Comparison of ENCODE assay signal across 13 mouse cellular contexts in genomic region chr7:46448922-46449645, GRCm38 (mm10). TPM values are rescaled to one million over a fixed set of nuclear protein-coding genes. Genes with fewer than 3 reads are reported as not detected.
DNase-seq lines count a peak whose midpoint lies in the region; ATAC-seq and TF ChIP-seq lines count a peak whose summit lies in the region.
"Had no signal": no experiment of that assay in that cellular context is flagged by ENCODE, and none has a peak within 500 bp of the region (broad histone marks: within the 10 kb centered on the region; RNA-seq: fewer than 3 reads in every experiment).

No protein-coding gene starts in this region.

- no peak for TF ChIP-seq CTCF in hindbrain, postnatal 0 days (IDR thresholded peaks at IDR 0.05; ENCODE audit: low read depth)

- 49% methylated on average over 6 of the region's 6 CpGs for WGBS in neural tube, embryonic 13.5 days
- WGBS in hindbrain, postnatal 0 days, result 30% methylated on average over 6 of the region's 6 CpGs

- H3K9ac ChIP-seq in neural tube, embryonic 13.5 days, result no peak overlapping the region
- H3K9ac ChIP-seq in hindbrain, postnatal 0 days (replicated peaks; ENCODE audit: low read length), result no peak overlapping the region
- H3K9ac ChIP-seq: embryonic facial prominence, embryonic 13.5 days; limb, embryonic 15.5 days had no signal

- H3K36me3 ChIP-seq in neural tube, embryonic 13.5 days, result no peaks in the 10 kb centered on the region
- no peaks in the 10 kb centered on the region for H3K36me3 ChIP-seq in hindbrain, postnatal 0 days (ENCODE audit: insufficient read depth, low read length)
- H3K36me3 ChIP-seq: embryonic facial prominence, embryonic 13.5 days; limb, embryonic 15.5 days had no signal

- no peak overlapping the region for H3K4me2 ChIP-seq in neural tube, embryonic 13.5 days
- no peak overlapping the region for H3K4me2 ChIP-seq in hindbrain, postnatal 0 days (ENCODE audit: low read depth, low read length)
- H3K4me2 ChIP-seq: embryonic facial prominence, embryonic 13.5 days; limb, embryonic 15.5 days had no signal

- H3K4me3 ChIP-seq in neural tube, embryonic 13.5 days, result no peak overlapping the region
- no peak overlapping the region for H3K4me3 ChIP-seq in hindbrain, postnatal 0 days (ENCODE audit: low read length)
- H3K4me3 ChIP-seq: embryonic facial prominence, embryonic 13.5 days; limb, embryonic 15.5 days had no signal

- peak; percentile 40 for DNase-seq in embryo, embryonic 10 days (ENCODE audit: low spot score)
- DNase-seq in embryo, embryonic 9.5 days (ENCODE audit: extremely low spot score), result no peak
- DNase-seq in neural tube, embryonic 10.5 days (ENCODE audit: extremely low spot score, low spot score), result no peak
- peak; percentile 57 for DNase-seq in hindbrain, postnatal 0 days (ENCODE audit: low spot score)
- DNase-seq in urinary bladder, postnatal 25 days (ENCODE audit: low spot score), result no peak
- DNase-seq in spleen, postnatal 10 days (ENCODE audit: low spot score in 2 of 2), result no peak
- no peak for DNase-seq in cerebellum, adult 9-10 months
- DNase-seq: adrenal gland, postnatal 10 days had no signal

- peaks cover 33% of the 10 kb centered on the region for H3K4me1 ChIP-seq in neural tube, embryonic 13.5 days (replicated peaks)
- H3K4me1 ChIP-seq in hindbrain, postnatal 0 days (ENCODE audit: insufficient read depth, low read length), result peaks cover 21% of the 10 kb centered on the region
- H3K4me1 ChIP-seq: limb, embryonic 15.5 days had no signal

- H3K27me3 ChIP-seq in neural tube, embryonic 13.5 days, result no peaks in the 10 kb centered on the region
- H3K27me3 ChIP-seq in hindbrain, postnatal 0 days (ENCODE audit: insufficient read depth, low read length), result no peaks in the 10 kb centered on the region
- H3K27me3 ChIP-seq: embryonic facial prominence, embryonic 13.5 days; limb, embryonic 15.5 days had no signal

- peak overlapping the region; percentile 69 for H3K27ac ChIP-seq in neural tube, embryonic 13.5 days (replicated peaks)
- peak overlapping the region; percentile 37; the same call in 1 of the 2 replicates for H3K27ac ChIP-seq in hindbrain, postnatal 0 days
- H3K27ac ChIP-seq: embryonic facial prominence, embryonic 13.5 days; limb, embryonic 15.5 days; stomach, postnatal 0 days had no signal

- H3K9me3 ChIP-seq in neural tube, embryonic 13.5 days, result no peaks in the 10 kb centered on the region
- H3K9me3 ChIP-seq in hindbrain, postnatal 0 days (ENCODE audit: low read length), result no peaks in the 10 kb centered on the region
- H3K9me3 ChIP-seq: embryonic facial prominence, embryonic 13.5 days; limb, embryonic 15.5 days had no signal

- ATAC-seq in neural tube, embryonic 13.5 days (ENCODE audit: low read depth), result peak; percentile 68
- peak; percentile 52 for ATAC-seq in hindbrain, postnatal 0 days

RNA-seq across cellular contexts. Expression of gene Kcnc1, which starts 52.8 kb away (rescaled TPM):
- polyA plus RNA-seq in neural tube, embryonic 13.5 days (2015; fragmentation: Nextera tagmentation; extraction: Ambion mirVana), result 8.5 and 12.2 TPM in 2 replicates
- total RNA-seq in hindbrain, postnatal 0 days (2014; rRNA removed), result 43.7 and 45.6 TPM in 2 replicates
- polyA plus RNA-seq in hindbrain, postnatal 0 days (2015; fragmentation: Nextera tagmentation; extraction: Ambion mirVana), result 25.0 and 25.6 TPM in 2 replicates
- polyA plus RNA-seq: heart, embryonic 14.5 days had no signal

Comparison
In these comparisons a context has a peak if more than half of its experiments do, and no peak if none do; other contexts are left out.
1. DNase-seq: peak in embryo, embryonic 10 days (single experiment) and hindbrain, postnatal 0 days (single experiment); none in embryo, embryonic 9.5 days (single experiment), neural tube, embryonic 10.5 days (single experiment), urinary bladder, postnatal 25 days (single experiment), spleen, postnatal 10 days (0 of 2) and cerebellum, adult 9-10 months (single experiment).